Mouse (Mus musculus) right cerebral cortex, adult 18-20 months (tissue): ENCODE data around the gene Glp2r.

Experiments used
- DNase-seq: peaks from one replicate; pipeline ENCODE4 v3.0.0; 2022; ENCODE audit warnings: mixed read lengths

The Glp2r gene

DNA sequence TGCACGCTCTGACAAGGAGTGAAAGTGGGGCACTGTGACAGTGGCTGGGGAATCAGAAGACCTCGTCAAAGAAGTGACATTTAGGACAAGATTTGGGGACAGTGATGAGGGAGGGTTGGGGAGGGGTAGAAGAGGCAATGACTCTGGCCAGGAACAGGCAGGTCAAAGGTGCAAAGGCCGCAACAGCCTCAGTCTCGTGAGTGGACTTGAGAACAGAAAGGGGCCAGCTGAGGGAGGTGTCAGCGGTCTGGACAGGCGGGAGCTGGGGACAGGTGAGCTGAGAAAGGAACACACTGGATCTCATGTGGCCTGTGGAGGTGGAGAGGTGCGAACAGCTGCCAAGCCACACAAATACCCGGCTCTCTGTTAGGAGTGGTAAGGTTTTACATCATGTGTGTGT lies 138.0 kb downstream of the Glp2r start:
- no peak for DNase-seq

DNA sequence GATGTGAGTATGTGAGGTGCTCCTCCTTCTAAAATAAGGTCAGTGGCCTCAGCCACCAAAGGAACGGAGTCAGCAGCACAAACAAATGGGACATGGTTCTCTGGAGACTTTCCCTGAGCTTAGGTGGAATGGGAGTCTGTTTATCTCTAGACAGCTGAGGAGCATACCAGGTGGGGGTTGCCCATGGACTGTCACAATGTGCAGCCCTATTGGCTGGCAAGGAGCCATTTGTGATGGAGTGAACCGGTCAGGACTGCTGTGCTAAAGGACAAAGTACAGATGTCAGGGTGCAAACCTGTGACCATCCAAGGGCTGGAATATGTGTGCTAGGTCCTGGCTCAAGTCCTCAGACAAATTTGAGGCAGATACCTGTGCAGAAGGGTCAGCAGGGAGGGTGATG lies 142.4 kb downstream of the Glp2r start:
- no peak for DNase-seq

DNA sequence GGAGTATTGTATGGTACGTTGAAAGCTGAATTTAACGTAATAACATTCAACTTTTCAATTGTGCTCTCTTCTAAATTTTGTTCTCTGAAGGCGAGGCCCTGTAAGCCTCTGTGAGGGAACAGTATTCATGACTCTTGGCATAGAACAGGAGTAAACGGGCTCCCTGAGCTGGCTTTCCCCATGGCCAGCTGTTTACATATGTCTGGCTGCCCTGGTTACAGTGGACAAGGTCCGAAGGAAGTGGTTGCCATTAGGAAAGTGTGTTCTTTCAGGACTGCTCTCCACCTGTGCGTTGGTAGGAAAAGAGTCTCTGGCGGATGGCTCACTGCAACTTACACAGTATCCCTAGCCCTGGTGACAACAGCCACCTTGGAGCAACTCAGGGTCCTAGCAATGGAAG lies 143.8 kb downstream of the Glp2r start:
- DNase-seq, result no peak

GRCm38 (mm10) chr11:67622340-67622739 lies 148.6 kb downstream of the Glp2r start:
- no peak for DNase-seq

GRCm38 (mm10) chr11:67616557-67617239 lies 154.3 kb downstream of the Glp2r start:
- DNase-seq, result peak; percentile 80

DNA sequence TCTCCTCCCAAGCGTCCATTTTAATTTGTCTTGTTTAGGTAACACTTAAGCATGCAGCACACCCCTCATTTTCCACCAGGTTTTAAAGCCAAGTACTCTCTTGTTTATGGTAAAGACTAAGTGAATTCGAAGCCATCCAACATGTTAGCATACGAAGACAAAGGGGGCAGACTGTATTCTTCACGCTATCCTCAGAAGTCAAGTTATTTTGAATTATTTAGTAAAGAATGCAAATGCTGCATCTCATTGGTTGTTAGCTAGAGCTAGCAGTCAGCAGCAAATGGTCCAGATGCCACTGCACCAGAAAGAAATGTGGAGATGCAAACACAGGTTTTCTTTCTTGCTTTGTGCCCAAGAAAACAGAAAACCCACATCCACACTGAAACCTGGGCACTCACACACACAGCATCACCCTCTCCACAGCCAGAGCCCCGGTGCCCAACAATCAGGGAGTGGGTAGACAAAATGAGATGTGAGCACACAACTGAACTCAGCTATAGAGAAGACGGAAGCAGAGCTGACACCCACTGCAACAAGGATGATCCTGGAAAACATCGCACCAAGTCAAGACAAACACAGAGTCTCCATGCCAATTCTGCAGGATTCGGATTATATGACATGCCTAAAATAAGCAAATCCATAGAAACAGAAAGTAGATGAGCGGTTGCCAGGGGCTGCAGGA lies 158.7 kb downstream of the Glp2r start:
- no peak for DNase-seq
